Mouse (Mus musculus) layer of hippocampus, adult 9-10 months (tissue): Measurements from ENCODE around the gene Tlcd2.

Experiments used
- DNase-seq: peaks from one replicate; pipeline ENCODE4 v3.0.0; 2022; ENCODE audit warnings: low spot score

Gene Tlcd2

DNA sequence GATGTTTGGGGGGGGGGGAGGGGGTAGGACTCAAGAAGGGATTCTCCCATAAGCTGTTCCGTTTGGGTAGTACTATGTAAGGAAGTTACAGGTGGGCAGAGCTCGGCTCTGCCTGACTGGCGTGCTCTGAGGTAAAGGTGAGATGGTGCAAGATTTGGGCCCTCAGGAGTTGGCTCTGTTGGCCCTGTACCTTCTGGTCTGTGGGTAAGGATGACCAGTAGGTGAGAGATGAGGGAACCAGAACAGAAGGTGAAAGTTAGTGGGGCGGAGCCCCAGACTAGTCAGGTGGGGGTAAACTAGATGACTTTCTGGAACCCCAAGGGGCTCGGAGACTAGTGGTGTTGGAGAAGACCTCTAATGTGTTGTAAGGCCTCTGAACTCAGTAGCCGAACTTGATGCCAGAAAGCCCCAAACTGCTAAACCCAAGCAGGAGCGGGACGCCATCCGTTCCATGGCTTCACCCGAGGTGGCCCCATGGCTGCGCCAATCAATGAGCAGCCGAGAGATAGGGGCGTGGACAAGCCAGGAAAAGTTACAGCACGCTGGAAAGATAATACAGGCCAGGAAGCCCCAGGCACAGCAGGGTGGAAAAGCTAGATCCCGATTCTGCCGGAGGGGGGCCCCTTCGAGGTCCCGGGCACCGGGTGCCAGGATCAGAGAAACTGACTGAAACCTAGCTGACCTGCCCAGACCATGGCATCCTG lies 6.1 kb downstream of the Tlcd2 start:
- no peak for DNase-seq

DNA sequence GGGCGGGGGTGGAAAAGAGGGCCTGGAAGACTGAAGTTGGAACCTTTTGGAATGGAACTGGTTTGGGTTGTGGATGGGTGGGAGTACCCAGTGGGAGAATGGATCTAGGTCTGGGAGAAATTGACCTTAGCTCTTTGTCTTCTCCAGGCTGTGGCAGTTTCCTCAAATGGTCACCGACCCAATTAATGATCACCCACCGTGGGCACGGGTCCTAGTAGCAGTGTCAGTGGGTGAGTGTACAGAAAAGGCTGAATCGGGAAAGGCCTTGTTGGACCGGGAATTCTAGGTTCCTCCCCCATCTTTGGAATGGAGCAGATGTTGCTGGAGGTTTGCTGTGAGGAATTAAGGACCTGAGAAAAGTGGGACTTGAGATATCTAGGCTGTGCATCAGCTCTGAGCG lies 6.9 kb downstream of the Tlcd2 start:
- no peak for DNase-seq

DNA sequence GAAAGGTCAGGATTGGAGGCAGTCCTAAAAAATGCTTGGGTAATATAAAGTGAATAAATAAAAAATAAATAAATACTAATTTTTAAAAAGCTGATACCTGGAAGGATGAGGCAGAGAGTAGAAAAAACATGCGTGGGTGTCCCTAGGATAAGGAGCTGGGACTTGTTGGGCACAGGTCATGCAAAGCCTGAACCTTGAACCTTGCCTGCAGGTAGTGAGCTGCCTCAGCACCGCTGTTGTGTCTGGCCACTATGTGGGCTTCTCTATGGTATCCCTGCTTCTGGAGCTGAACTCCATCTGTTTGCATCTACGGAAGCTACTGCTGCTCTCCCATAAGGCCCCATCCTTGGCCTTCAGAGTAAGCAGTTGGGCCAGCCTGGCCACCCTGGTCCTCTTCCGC lies 7.7 kb downstream of the Tlcd2 start:
- no peak for DNase-seq

DNA sequence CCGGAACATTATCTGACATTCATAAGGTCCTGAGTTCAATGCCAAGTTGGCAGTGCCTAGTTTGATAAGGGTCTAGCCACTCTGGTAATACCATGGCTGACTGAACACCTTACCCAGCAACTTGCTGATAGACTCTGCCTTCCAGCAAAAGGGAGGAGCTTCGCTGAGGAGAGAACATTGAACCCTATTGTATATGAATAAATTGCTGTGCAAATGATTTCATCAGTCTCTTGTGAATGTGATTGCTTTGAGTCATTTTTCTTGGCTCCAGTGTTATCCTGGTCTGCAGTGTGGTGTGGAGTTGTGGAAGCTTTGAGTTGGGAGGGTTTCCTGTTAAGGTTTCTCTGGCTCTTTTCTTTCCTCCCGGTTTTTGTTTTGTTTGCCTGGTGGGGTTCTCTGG lies 9.2 kb downstream of the Tlcd2 start:
- DNase-seq: no peak

DNA sequence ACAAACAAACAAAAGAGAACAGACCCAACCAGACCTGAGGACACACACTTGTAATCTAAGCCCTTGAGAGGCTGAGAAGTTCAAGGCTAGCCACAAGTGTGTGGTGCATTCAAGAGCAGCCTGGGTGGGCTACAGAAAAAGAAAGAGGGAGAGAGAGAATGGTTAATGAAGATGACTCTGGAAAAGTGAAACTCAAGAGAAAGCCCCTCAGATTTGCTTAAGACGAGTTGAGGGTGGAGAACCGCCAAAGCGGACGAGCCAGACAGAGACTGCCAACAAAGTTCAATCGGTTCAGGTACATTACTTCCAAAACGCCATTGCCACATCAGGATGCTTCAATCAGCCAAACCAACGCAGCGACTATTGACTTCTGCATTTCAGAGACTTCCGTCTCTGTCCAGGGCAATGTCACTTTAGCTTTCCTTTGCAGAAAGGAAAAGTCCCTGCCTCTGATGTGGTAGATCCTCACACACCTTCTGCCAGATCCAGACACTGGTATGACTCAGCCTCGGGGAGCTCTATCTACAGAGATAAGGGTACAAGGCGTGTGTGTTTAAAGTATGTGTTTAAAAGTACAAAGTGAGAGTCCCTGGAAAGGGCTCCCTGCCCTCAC lies 11.1 kb downstream of the Tlcd2 start:
- DNase-seq: no peak

DNA sequence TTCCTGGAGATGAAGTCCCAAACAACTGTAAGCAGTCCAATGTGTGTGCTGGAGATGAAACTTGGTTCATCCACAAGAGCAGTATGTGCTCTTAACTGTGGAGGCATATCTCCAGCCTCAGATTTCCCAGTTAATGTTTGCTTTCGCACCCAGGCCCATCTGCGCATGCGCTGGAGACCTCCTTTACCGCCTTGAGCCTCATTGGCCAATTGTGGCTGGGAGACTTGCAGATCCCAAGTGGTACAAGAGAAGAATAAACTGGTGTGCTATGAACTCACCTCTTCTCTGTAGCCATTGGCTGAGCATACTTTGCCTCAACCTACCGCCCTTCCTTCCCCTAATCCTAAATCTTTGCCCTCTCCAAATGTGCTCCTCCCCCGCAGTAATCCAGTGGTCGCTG lies 11.9 kb downstream of the Tlcd2 start:
- no peak for DNase-seq

DNA sequence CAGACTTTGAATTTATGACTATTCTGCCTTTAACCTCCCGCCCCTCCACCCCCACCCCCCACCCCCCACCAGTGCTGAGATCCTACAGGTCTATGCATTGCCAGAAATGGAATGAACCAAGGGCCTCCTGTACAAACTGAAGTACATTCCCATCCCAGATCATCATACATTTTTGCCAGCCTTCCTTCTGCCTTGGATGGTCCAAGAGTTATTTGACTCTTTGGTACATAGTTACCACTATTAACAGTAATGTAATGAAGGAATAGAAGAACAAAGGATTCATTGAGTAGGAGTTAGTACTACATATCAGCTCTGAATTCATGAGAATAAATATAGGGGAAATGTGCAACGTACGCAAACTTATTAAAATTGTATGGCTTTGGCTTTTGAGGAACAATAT lies 24.7 kb downstream of the Tlcd2 start:
- DNase-seq: no peak

DNA sequence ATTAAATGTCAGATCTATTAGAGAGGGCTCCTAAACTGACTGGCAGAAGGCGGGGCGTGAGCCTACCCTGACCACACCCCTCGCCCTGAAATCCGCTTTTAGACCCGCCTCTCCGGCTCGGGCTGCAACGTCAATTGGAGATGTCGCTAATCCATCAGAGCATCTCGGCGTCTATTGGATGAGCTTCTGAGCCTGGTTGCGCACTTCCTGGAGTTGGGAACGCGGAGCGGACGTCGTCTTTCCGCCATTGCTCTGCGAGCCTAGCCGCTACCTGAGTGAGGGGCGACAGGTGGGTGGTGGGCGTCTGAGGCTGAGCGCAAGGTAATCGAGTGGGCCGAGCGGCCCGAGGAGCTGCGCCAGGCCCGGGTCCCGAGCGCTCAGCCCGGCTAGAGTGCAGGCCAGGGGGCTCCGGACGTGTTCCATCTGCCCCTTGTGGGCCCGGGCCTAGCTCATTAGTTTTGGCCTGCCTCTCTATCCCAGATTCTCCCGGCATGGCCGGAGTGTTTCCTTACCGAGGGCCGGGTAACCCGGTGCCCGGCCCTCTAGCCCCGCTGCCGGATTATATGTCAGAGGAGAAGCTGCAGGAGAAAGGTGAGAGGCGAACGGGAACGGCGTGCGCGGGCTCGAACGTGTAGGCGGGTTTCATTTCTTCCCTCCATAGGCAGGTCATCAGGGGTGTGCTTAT lies 25.2 kb downstream of the Tlcd2 start, which contains the start of gene Prpf8:
TSS of gene Prpf8 (plus strand) at position 216 of the 685 bp plus-strand sequence.
- DNase-seq: peak; percentile 99

DNA sequence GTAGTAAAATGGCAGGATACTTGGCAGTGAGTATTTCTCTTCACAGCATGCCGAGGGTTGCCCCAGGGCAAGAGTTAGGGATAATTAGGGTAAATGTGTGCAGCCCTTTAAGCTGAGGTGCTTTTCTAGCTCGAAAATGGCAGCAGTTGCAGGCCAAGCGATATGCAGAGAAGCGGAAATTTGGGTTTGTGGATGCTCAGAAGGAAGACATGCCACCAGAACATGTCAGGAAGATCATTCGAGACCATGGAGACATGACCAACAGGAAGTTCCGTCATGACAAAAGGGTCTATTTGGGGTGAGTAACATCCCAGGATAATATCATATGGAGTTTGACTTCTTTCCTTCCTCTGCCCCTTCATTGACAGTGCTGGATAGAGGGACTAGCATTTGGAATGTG lies 26.0 kb downstream of the Tlcd2 start:
- DNase-seq: no peak

DNA sequence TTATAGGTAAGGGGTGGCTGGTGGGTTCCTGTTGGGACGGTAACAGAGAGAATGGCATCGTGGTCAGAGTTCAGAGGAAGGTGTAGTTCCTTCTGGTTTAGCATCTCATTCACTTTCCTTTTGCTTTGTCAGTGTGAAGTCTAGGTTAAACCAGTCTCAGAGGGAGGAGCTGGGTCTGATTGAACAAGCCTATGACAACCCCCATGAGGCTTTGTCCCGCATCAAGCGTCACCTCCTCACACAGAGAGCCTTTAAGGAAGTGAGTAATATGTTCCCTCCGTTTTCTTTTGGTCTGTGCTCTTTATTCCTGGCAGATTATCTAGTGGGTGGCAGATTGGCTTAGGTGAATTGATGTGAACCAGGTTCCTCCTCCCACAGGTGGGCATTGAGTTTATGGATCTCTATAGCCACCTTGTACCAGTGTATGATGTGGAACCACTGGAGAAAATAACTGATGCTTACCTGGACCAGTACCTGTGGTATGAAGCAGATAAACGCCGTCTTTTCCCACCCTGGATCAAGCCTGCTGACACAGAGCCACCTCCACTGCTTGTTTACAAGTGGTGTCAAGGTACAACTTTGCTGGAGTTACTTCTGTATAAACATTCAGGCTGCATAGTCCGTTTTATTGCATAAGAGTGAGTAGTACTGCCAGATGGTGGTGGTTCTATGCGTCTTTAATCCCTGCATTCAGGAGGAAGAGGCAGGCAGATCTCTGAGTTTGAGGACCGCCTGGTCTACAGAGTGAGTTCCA lies 33.0 kb downstream of the Tlcd2 start:
- DNase-seq: no peak

DNA sequence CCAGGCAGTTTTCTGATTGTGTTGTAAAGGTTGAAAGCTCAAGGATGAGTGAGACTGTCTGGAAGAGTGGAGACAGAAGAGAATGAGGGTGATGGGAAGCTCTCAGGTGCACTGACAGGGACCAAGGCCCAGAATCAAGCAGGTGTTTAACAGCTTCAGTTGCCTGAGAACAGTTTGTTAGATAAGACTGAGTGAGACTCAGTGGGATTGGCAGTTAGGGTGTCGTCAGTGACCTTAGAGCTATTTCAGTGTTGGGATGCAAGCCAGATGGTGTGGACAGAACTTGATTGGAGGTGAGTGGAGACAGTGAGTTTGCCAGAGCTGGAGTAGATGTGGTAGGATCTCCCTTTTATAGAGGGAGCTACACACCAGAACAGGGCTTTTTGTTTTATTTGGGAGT lies 36.6 kb downstream of the Tlcd2 start:
- no peak for DNase-seq

DNA sequence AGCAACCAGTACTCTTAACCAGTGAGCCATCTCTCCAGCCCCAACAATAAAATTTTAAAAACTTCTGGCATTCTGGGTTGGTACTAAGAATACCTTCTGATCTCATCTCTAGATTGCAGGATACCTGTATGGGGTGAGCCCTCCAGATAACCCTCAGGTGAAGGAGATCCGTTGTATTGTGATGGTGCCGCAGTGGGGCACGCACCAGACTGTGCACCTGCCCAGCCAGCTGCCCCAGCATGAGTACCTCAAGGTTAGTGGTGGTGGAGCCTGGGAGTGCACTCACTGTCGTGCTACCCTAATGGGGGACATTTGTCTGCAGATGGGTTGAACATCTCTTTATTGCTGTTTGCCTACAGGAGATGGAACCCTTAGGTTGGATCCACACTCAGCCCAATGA lies 46.6 kb downstream of the Tlcd2 start:
- no peak for DNase-seq

DNA sequence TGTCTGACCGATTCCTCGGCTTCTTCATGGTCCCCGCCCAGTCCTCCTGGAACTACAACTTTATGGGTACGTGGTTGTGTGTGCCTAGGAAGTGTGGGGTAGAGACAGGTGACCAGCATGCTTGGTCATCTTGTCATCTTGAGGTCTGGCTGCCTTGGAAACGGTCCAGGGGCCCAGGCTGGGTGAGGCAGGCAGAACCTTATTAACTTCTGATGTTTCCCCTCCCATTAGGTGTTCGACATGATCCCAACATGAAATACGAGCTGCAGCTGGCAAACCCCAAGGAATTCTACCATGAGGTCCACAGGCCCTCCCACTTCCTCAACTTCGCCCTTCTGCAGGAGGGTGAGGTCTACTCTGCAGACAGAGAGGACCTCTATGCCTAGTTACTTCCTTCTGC lies 47.4 kb downstream of the Tlcd2 start:
- DNase-seq: no peak

DNA sequence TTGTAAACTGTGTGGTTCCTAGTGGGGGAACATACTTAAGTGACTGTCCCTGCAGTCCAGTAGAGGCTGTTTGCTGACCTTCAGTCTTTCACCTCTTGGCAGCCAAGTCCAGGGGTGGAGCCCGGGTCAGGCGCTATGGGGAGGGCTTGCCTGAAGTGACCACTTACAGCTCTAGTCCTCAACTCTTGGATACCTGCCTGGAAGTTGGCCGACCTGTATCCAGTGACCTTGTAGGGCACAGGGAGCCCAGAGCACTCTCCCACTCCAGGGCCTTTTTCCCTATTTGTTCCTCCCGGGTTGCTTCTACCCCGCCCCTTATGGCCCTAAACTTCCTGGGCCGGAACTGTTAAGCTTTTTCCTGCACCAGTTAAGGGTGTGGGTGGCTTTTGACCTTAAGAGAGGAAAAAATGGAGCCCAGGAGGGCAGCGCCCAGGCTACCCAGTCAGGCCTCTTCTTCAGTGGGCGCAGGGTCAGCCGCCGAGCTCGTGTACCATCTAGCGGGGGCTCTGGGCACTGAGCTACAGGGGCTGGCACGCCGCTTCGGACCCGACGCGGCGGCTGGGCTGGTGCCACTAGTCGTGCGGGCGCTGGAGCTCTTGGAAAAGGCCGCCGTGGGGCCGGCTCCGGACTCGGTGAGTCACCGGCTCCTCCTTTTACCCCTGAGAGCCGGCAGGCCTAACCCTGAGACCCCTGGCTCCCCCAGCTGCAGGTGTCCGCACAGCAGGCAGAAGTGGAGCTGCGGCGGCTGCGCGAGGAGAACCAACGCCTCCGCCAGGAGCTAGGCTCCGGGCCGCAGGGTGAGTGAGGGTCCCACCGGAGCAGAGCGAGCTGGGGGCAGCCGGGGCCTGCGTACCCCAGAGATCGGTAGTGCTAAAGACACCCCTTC lies 48.5 kb downstream of the Tlcd2 start, which contains the start of gene Rilp:
TSS of gene Rilp (plus strand) at position 354 of the 886 bp plus-strand sequence.
- DNase-seq: no peak

DNA sequence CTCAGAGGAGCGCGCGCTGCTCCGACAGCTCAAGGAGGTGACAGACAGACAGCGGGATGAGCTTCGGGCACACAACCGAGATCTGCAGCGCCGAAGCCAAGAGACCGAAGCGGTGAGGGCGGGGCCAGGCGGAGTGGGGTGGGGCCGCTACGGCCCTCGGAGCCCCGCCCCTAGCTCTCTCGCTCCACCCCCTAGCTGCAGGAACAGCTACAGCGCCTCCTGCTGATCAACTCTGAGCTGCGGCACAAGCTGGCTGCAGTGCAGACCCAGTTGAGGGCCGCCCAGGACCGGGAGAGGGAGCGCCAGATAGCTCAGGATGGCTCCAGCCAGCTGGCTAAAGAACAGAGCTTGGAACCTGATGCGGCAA lies 49.1 kb downstream of the Tlcd2 start:
- peak; percentile 58 for DNase-seq

DNA sequence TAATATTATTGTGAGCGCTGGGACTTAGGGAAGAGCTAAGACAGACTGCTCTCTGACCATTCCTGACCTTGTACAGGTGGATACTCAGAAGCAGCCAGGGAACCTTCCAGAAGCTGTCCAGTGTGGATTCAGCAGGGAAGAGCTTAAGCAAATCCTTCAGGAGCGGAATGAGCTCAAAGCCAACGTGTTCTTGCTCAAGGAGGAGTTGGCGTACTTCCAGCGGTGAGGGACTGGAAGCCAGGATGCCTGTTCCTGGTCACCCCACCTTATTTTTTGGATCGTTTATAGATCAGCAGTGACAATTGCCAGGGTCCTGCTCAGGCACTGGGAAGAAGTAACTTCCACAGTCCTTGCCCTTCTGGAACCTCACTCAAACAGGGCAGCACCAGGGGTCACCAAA lies 49.7 kb downstream of the Tlcd2 start:
- no peak for DNase-seq

DNA sequence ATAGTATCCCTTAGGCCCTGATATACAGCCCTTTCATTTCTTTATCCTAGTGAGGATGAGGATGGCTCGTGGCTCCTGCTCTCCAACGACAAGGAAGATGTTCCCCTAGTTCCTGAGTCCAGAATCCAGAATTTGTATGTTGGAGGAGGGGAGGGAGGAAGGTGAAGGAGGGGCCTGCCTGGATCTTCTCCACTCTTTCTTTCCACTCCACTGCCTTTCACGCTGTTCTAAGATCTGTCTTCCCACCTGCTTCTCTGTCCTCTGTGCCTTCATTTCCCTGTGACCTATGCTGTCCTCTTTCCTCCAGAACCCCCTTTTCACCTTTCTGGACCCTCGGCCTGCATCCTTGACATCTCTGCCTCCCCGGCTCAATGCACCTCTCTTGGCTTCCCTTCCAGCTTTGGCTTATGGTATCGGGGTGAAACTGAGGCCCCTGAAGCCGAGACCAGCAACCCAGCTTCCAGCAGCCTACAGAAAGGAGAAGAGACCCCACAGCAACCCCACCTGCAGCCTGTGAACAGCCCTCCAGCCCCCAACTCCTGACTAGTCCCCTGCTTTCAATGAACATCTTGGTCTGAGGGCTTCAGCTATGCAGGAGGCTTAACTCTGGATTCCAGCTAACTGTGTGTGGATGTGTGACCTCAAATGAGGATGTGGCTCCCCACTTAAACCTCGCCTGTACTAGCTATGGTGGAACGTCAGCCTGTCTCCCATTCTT lies 50.9 kb downstream of the Tlcd2 start:
- no peak for DNase-seq

DNA sequence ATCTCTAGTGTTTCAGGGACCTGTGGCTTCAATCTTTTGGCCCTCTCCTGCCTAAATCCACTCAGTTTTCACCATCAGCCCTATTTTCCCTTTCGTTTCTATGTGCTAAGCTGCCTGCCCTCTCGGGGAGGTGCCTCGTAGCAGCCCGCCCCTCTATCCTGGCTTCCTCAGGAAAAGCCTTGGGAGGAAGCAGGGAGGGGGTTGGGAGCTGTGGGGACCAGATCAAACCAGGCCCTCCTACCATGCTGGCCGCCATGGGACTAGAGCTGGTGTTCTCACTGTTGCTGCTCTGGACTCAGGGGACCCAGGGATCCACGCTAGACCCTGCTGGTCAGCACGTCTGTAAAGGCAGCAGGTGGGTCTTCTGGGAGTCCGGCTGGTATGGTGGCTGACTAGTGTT lies 51.8 kb downstream of the Tlcd2 start, which contains the start of gene Scarf1:
TSS of gene Scarf1 (plus strand) at position 205 of the 400 bp plus-strand sequence.
- no peak for DNase-seq

DNA sequence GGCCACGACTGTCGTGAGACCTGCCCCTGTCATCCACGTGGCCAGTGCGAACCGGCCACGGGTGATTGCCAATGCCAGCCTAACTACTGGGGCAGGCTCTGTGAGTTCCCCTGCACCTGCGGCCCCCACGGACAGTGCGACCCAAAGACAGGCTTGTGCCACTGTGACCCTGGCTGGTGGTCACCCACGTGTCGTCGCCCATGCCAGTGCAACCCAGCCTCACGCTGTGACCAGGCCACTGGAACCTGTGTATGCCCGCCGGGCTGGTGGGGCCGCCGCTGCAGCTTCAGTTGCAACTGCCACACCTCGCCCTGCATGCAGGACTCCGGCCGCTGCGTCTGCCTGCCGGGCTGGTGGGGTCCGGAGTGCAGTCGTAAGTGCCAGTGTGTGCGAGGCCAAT lies 53.7 kb downstream of the Tlcd2 start:
- DNase-seq: no peak

DNA sequence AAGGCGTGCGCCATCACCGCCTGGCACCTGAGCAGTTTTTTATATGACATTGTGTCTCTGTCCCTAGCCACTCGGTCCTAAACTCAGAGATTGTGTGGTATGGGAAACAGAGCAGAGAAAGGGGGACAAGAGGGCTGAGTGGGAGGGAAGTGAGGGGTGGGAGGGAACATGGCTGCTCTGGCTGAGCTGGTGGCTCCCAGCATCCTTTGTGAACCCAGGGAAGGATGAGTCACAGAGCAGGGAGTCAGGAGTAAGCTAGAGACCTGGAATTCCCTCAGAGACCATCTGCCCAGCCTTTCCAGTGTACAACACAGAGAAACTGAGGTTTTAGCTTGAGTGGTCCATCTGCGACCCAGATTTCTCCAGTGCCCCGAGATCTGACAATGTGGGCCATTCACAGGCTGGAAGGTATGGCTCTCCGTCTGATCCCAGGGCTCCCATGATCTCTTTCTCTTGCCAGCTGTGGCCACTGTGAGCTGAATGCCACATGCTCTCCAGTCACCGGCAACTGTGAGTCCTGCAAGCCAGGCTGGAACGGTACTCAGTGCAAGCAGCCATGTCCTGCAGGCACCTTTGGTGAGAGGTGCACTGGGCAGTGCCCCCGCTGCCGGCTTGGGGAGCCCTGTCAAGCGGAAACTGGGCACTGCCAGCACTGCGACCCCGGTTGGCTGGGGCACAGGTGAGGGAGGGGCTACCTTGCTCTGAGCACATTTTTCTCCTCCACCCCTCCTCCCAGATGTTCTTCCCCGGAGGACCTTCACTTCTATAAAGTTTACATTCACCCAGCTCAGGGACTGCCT lies 58.5 kb downstream of the Tlcd2 start:
- DNase-seq: no peak
